Mouse (Mus musculus) heart, adult 2 months (tissue): ENCODE measurements at regions not wholly inside any gene's neighbourhood (a gene's known extent, or its start where the extent isn't known, plus 50 kb on each side); places are given as distances from the start of the nearest gene placed in this dataset.

Source experiments
- CTCF ChIP-seq: fragments of 200-600 bp; IDR thresholded peaks from 2 replicates; pipeline ENCODE4 v1.8.1; 2022; ENCODE audit warnings: antibody characterized with exemption, mild to moderate bottlenecking, moderate library complexity
- POLR2A ChIP-seq: fragments of 200-500 bp; IDR thresholded peaks from 2 replicates; pipeline ENCODE4 v1.6.1; 2011; ENCODE audit warnings: mild to moderate bottlenecking, low read depth, low read length, control low read depth; ENCODE audit not compliant: insufficient read depth

- TF ChIP-seq CTCF (no peak), POLR2A (no peak)
These were observed 89.8 kb downstream of the Kif26a start for GRCm38 (mm10) chr12:112235841-112236240.
